Mouse (Mus musculus): ENCODE results near the gene Hopx. TPM values are rescaled to one million over a fixed set of nuclear protein-coding genes. Genes with fewer than 3 reads are reported as not detected.

Gene Hopx
- polyA plus RNA-seq, 1 experiment = 88.6 TPM

- peak overlapping the region; percentile 48 for H3K4me3 ChIP-seq (ENCODE audit: insufficient read depth, low read length)
- TF ChIP-seq POLR2A (IDR thresholded peaks at IDR 0.05; ENCODE audit: extremely low read depth, insufficient read depth, low read length) (no peak), CTCF (IDR thresholded peaks at IDR 0.05; ENCODE audit: extremely low read depth, insufficient read depth, low read length) (no peak)
- no peak overlapping the region for H3K27ac ChIP-seq (ENCODE audit: insufficient read depth, low read length)
- H3K4me1 ChIP-seq (ENCODE audit: control insufficient read depth, insufficient read depth, low read length) = no peaks in the 10 kb centered on the region
Observed at GRCm38 (mm10) chr5:77094510-77095491, 20.1 kb downstream of the Hopx start.

- Histone ChIP-seq H3K4me3 (ENCODE audit: insufficient read depth, low read length) (peak overlapping the region; percentile 48), H3K4me1 (ENCODE audit: control insufficient read depth, insufficient read depth, low read length) (no peaks in the 10 kb centered on the region), H3K27ac (ENCODE audit: insufficient read depth, low read length) (no peak overlapping the region)
- TF ChIP-seq CTCF (IDR thresholded peaks at IDR 0.05; ENCODE audit: extremely low read depth, insufficient read depth, low read length) (no peak), POLR2A (IDR thresholded peaks at IDR 0.05; ENCODE audit: extremely low read depth, insufficient read depth, low read length) (no peak)
Observed at GRCm38 (mm10) chr5:77093961-77094360, 21.0 kb downstream of the Hopx start.

- Histone ChIP-seq H3K27ac (ENCODE audit: insufficient read depth, low read length) (no peak overlapping the region), H3K4me3 (ENCODE audit: insufficient read depth, low read length) (no peak overlapping the region), H3K4me1 (ENCODE audit: control insufficient read depth, insufficient read depth, low read length) (no peaks in the 10 kb centered on the region)
- TF ChIP-seq POLR2A (IDR thresholded peaks at IDR 0.05; ENCODE audit: extremely low read depth, insufficient read depth, low read length) (no peak), CTCF (IDR thresholded peaks at IDR 0.05; ENCODE audit: extremely low read depth, insufficient read depth, low read length) (no peak)
Observed at GRCm38 (mm10) chr5:77092531-77092930, 22.4 kb downstream of the Hopx start.

GRCm38 (mm10) chr5:77091923-77092322, 23.0 kb downstream of the Hopx start:
- H3K4me1 ChIP-seq (ENCODE audit: control insufficient read depth, insufficient read depth, low read length) = no peaks in the 10 kb centered on the region
- no peak overlapping the region for H3K4me3 ChIP-seq (ENCODE audit: insufficient read depth, low read length)
- H3K27ac ChIP-seq (ENCODE audit: insufficient read depth, low read length) = no peak overlapping the region
- TF ChIP-seq POLR2A (IDR thresholded peaks at IDR 0.05; ENCODE audit: extremely low read depth, insufficient read depth, low read length) (no peak), CTCF (IDR thresholded peaks at IDR 0.05; ENCODE audit: extremely low read depth, insufficient read depth, low read length) (no peak)

- TF ChIP-seq POLR2A (IDR thresholded peaks at IDR 0.05; ENCODE audit: extremely low read depth, insufficient read depth, low read length) = no peak
- TF ChIP-seq CTCF (IDR thresholded peaks at IDR 0.05; ENCODE audit: extremely low read depth, insufficient read depth, low read length) = no peak
- Histone ChIP-seq H3K4me1 (ENCODE audit: control insufficient read depth, insufficient read depth, low read length) (no peaks in the 10 kb centered on the region), H3K27ac (ENCODE audit: insufficient read depth, low read length) (no peak overlapping the region), H3K4me3 (ENCODE audit: insufficient read depth, low read length) (no peak overlapping the region)
Observed at GRCm38 (mm10) chr5:77090521-77091096, 24.3 kb downstream of the Hopx start.

GRCm38 (mm10) chr5:77089901-77090300, 25.0 kb downstream of the Hopx start:
- TF ChIP-seq POLR2A (IDR thresholded peaks at IDR 0.05; ENCODE audit: extremely low read depth, insufficient read depth, low read length) (no peak), CTCF (IDR thresholded peaks at IDR 0.05; ENCODE audit: extremely low read depth, insufficient read depth, low read length) (no peak)
- Histone ChIP-seq H3K27ac (ENCODE audit: insufficient read depth, low read length) (no peak overlapping the region), H3K4me1 (ENCODE audit: control insufficient read depth, insufficient read depth, low read length) (no peaks in the 10 kb centered on the region), H3K4me3 (ENCODE audit: insufficient read depth, low read length) (no peak overlapping the region)

GRCm38 (mm10) chr5:77089294-77089693, 25.6 kb downstream of the Hopx start:
- Histone ChIP-seq H3K27ac (ENCODE audit: insufficient read depth, low read length) (no peak overlapping the region), H3K4me3 (ENCODE audit: insufficient read depth, low read length) (no peak overlapping the region), H3K4me1 (ENCODE audit: control insufficient read depth, insufficient read depth, low read length) (no peaks in the 10 kb centered on the region)
- TF ChIP-seq CTCF (IDR thresholded peaks at IDR 0.05; ENCODE audit: extremely low read depth, insufficient read depth, low read length) = peak; percentile 74
- no peak for TF ChIP-seq POLR2A (IDR thresholded peaks at IDR 0.05; ENCODE audit: extremely low read depth, insufficient read depth, low read length)

GRCm38 (mm10) chr5:77087122-77087521, 27.8 kb downstream of the Hopx start:
- no peak overlapping the region for H3K27ac ChIP-seq (ENCODE audit: insufficient read depth, low read length)
- H3K4me1 ChIP-seq (ENCODE audit: control insufficient read depth, insufficient read depth, low read length) = no peaks in the 10 kb centered on the region
- H3K4me3 ChIP-seq (ENCODE audit: insufficient read depth, low read length) = no peak overlapping the region
- no peak for TF ChIP-seq CTCF (IDR thresholded peaks at IDR 0.05; ENCODE audit: extremely low read depth, insufficient read depth, low read length)
- TF ChIP-seq POLR2A (IDR thresholded peaks at IDR 0.05; ENCODE audit: extremely low read depth, insufficient read depth, low read length) = no peak

- H3K27ac ChIP-seq (ENCODE audit: insufficient read depth, low read length) = no peak overlapping the region
- no peak for TF ChIP-seq CTCF (IDR thresholded peaks at IDR 0.05; ENCODE audit: extremely low read depth, insufficient read depth, low read length)
- no peaks in the 10 kb centered on the region for H3K4me1 ChIP-seq (ENCODE audit: control insufficient read depth, insufficient read depth, low read length)
- no peak overlapping the region for H3K4me3 ChIP-seq (ENCODE audit: insufficient read depth, low read length)
Observed at GRCm38 (mm10) chr5:77086541-77086940, 28.4 kb downstream of the Hopx start.

All from cortical plate, adult 2 months (tissue).